Mouse (Mus musculus) myocyte (in vitro differentiated cells): ENCODE data around the gene Ptprs. TPM values are rescaled to one million over a fixed set of nuclear protein-coding genes. Genes with fewer than 3 reads are reported as not detected.

ENCODE experiments used
- H3K27me3 ChIP-seq: one replicate; pipeline ENCODE4 v1.6.1; 2011; ENCODE audit not compliant: control insufficient read depth, insufficient read depth, insufficient read length
- H3K36me3 ChIP-seq: one replicate; pipeline ENCODE4 v1.6.1; 2011; ENCODE audit not compliant: control insufficient read depth, insufficient read depth
- H3K4me2 ChIP-seq: one replicate; pipeline ENCODE4 v1.6.1; 2011; ENCODE audit warnings: low read depth, control low read depth
- H3K4me3 ChIP-seq: one replicate; pipeline ENCODE4 v1.5.1; 2011; ENCODE audit warnings: mild to moderate bottlenecking, control low read depth, moderate library complexity
- H3K79me2 ChIP-seq: one replicate; pipeline ENCODE4 v1.6.1; 2011; ENCODE audit not compliant: control insufficient read depth, insufficient read depth
- H3ac ChIP-seq: one replicate; pipeline ENCODE4 v1.6.1; 2011; ENCODE audit not compliant: control insufficient read depth, insufficient read length
- CEBPB ChIP-seq: IDR thresholded peaks from 2 replicates; pipeline ENCODE4 v1.6.1; 2011; ENCODE audit warnings: mild to moderate bottlenecking, moderate library complexity; ENCODE audit not compliant: poor library complexity, insufficient read depth, severe bottlenecking
- E2F4 ChIP-seq: IDR thresholded peaks from one replicate; pipeline ENCODE4 v1.6.1; 2011; ENCODE audit warnings: mild to moderate bottlenecking, control low read depth, moderate library complexity; ENCODE audit not compliant: insufficient read depth
- MAX ChIP-seq: IDR thresholded peaks from one replicate; pipeline ENCODE4 v1.6.1; 2011; ENCODE audit warnings: low read depth, mild to moderate bottlenecking, control low read depth
- MYOD1 ChIP-seq, 3 experiments: IDR thresholded peaks; one replicate each; pipeline ENCODE4 v1.6.1; 2011; ENCODE audit warnings: control low read depth in 2 of 3, low read depth in 2 of 3, mild to moderate bottlenecking in 2 of 3, moderate library complexity in 1 of 3; ENCODE audit not compliant: insufficient read length in 2 of 3, control insufficient read depth in 1 of 3
- MYOG ChIP-seq, 3 experiments: IDR thresholded peaks; one replicate each; pipeline ENCODE4 v1.6.1; 2011; ENCODE audit warnings: control low read depth in 2 of 3, low read depth in 2 of 3, mild to moderate bottlenecking in 2 of 3; ENCODE audit not compliant: insufficient read length in 2 of 3, control insufficient read depth in 1 of 3, insufficient read depth in 1 of 3
- POLR2A ChIP-seq: IDR thresholded peaks from one replicate; pipeline ENCODE4 v1.6.1; 2011; ENCODE audit warnings: low read depth, mild to moderate bottlenecking, control low read depth, moderate library complexity; ENCODE audit not compliant: insufficient read length
- POLR2AphosphoS2 ChIP-seq: IDR thresholded peaks from one replicate; pipeline ENCODE4 v1.6.1; 2011; ENCODE audit warnings: low read depth, control low read depth; ENCODE audit not compliant: insufficient read length
- REST ChIP-seq: IDR thresholded peaks from one replicate; pipeline ENCODE4 v1.6.1; 2011; ENCODE audit warnings: mild to moderate bottlenecking, control low read depth, moderate library complexity; ENCODE audit not compliant: insufficient read depth, insufficient read length
- SRF ChIP-seq: IDR thresholded peaks from one replicate; pipeline ENCODE4 v1.6.1; 2011; ENCODE audit warnings: low read depth; ENCODE audit not compliant: control insufficient read depth, insufficient read length
- TCF12 ChIP-seq: IDR thresholded peaks from one replicate; pipeline ENCODE4 v1.6.1; 2011; ENCODE audit warnings: mild to moderate bottlenecking, control low read depth; ENCODE audit not compliant: poor library complexity, insufficient read depth, severe bottlenecking
- TCF3 ChIP-seq: IDR thresholded peaks from one replicate; pipeline ENCODE4 v1.6.1; 2011; ENCODE audit warnings: low read depth, control low read depth; ENCODE audit not compliant: insufficient read length
- USF1 ChIP-seq: IDR thresholded peaks from one replicate; pipeline ENCODE4 v1.6.1; 2011; ENCODE audit warnings: low read depth, mild to moderate bottlenecking, control low read depth, moderate library complexity
- polyA plus RNA-seq: library from polyadenylated mRNA; unstranded; fragments of >200 nt; fragmentation: generic; extraction: Trizol; gene quantifications from one replicate; pipeline ENCODE4 v1.2.1, GENCODE M21; 2012; ENCODE audit warnings: missing spikeins

Ptprs gene
- polyA plus RNA-seq, 1 experiment, result 116 TPM

- H3K27me3 ChIP-seq, result no peaks in the 10 kb centered on the region
- peaks cover 4% of the 10 kb centered on the region for H3K36me3 ChIP-seq
- no peak overlapping the region for H3ac ChIP-seq
- H3K79me2 ChIP-seq, result no peaks in the 10 kb centered on the region
- no peak overlapping the region for H3K4me2 ChIP-seq
- H3K4me3 ChIP-seq, result no peak overlapping the region
- TF ChIP-seq MYOD1 (IDR thresholded peaks at IDR 0.05; ENCODE audit: control insufficient read depth in 1 of 3, insufficient read length in 2 of 3, low read depth in 2 of 3) (no peak), SRF (no peak), TCF3 (no peak), E2F4 (no peak), TCF12 (no peak), CEBPB (no peak), USF1 (no peak), POLR2A (no peak), POLR2AphosphoS2 (no peak), REST (no peak)
Observed at GRCm38 (mm10) chr17:56387612-56388011, 88.7 kb downstream of the Ptprs start.

- Histone ChIP-seq H3ac (no peak overlapping the region), H3K79me2 (no peaks in the 10 kb centered on the region), H3K4me3 (no peak overlapping the region), H3K4me2 (no peak overlapping the region), H3K27me3 (no peaks in the 10 kb centered on the region), H3K36me3 (no peaks in the 10 kb centered on the region)
- TF ChIP-seq E2F4, result no peak
- no peak for TF ChIP-seq USF1
- TF ChIP-seq REST, result no peak
- no peak for TF ChIP-seq POLR2A
- no peak for TF ChIP-seq MAX
- TF ChIP-seq TCF12, result no peak
- TF ChIP-seq TCF3, result no peak
- TF ChIP-seq CEBPB, result no peak
- TF ChIP-seq MYOD1 (IDR thresholded peaks at IDR 0.05; ENCODE audit: control insufficient read depth in 1 of 3, insufficient read length in 2 of 3, low read depth in 2 of 3), result no peak
- TF ChIP-seq POLR2AphosphoS2, result no peak
- TF ChIP-seq MYOG (IDR thresholded peaks at IDR 0.05; ENCODE audit: control insufficient read depth in 1 of 3, insufficient read depth in 1 of 3, insufficient read length in 2 of 3, low read depth in 2 of 3), result no peak
- TF ChIP-seq SRF, result no peak
Observed at GRCm38 (mm10) chr17:56384903-56385302, 91.4 kb downstream of the Ptprs start.

- H3K27me3 ChIP-seq, result no peaks in the 10 kb centered on the region
- no peaks in the 10 kb centered on the region for H3K79me2 ChIP-seq
- no peak overlapping the region for H3K4me3 ChIP-seq
- H3K36me3 ChIP-seq, result no peaks in the 10 kb centered on the region
- H3ac ChIP-seq, result no peak overlapping the region
- no peak overlapping the region for H3K4me2 ChIP-seq
- TF ChIP-seq TCF3 (no peak), REST (no peak)
Observed at GRCm38 (mm10) chr17:56382997-56383396, 93.3 kb downstream of the Ptprs start.

GRCm38 (mm10) chr17:56381183-56381582, 95.1 kb downstream of the Ptprs start:
- Histone ChIP-seq H3K79me2 (no peaks in the 10 kb centered on the region), H3K27me3 (no peaks in the 10 kb centered on the region), H3ac (no peak overlapping the region), H3K4me3 (no peak overlapping the region), H3K36me3 (no peaks in the 10 kb centered on the region), H3K4me2 (no peak overlapping the region)
- TF ChIP-seq POLR2AphosphoS2, result no peak
- no peak for TF ChIP-seq TCF3
- no peak for TF ChIP-seq MAX
- TF ChIP-seq E2F4, result no peak
- no peak for TF ChIP-seq TCF12
- no peak for TF ChIP-seq MYOG (IDR thresholded peaks at IDR 0.05; ENCODE audit: control insufficient read depth in 1 of 3, insufficient read depth in 1 of 3, insufficient read length in 2 of 3, low read depth in 2 of 3)
- TF ChIP-seq POLR2A, result no peak
- TF ChIP-seq MYOD1 (IDR thresholded peaks at IDR 0.05; ENCODE audit: control insufficient read depth in 1 of 3, insufficient read length in 2 of 3, low read depth in 2 of 3), result no peak

GRCm38 (mm10) chr17:56380286-56380685, 96.0 kb downstream of the Ptprs start:
- H3K36me3 ChIP-seq, result no peaks in the 10 kb centered on the region
- no peak overlapping the region for H3ac ChIP-seq
- no peaks in the 10 kb centered on the region for H3K27me3 ChIP-seq
- H3K4me2 ChIP-seq, result no peak overlapping the region
- TF ChIP-seq MYOD1 (IDR thresholded peaks at IDR 0.05; ENCODE audit: control insufficient read depth in 1 of 3, insufficient read length in 2 of 3, low read depth in 2 of 3) (no peak), SRF (no peak), REST (no peak), E2F4 (no peak), MYOG (IDR thresholded peaks at IDR 0.05; ENCODE audit: control insufficient read depth in 1 of 3, insufficient read depth in 1 of 3, insufficient read length in 2 of 3, low read depth in 2 of 3) (no peak), POLR2AphosphoS2 (no peak), TCF3 (no peak)
- H3K79me2 ChIP-seq, result no peaks in the 10 kb centered on the region
- H3K4me3 ChIP-seq, result no peak overlapping the region
